Mouse (Mus musculus): ENCODE results near the gene C9. TPM values are rescaled to one million over a fixed set of nuclear protein-coding genes. Genes with fewer than 3 reads are reported as not detected.

Gene C9
- not detected for total RNA-seq (2023)

DNA sequence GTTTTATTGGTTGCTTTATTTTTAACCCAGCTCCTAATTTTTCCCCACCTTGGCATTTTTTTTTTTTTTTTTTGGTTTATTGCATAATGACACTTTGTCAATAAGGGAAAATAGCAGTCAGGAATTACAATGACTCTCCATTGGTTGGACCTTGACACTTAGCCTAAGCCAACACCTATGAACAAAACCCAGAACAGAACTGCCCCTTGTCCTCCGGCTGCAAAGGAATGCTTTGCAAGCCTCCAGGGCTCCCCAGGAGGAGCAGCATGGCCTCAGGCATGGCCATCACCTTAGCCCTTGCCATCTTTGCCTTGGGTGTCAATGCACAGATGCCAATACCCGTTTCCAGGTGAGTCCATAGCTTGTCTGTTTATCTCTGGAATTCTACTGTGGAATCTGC lies at the start of gene C9:
Gene C9, plus strand, starts transcription at position 193 of the 400 bp plus-strand sequence.

DNA sequence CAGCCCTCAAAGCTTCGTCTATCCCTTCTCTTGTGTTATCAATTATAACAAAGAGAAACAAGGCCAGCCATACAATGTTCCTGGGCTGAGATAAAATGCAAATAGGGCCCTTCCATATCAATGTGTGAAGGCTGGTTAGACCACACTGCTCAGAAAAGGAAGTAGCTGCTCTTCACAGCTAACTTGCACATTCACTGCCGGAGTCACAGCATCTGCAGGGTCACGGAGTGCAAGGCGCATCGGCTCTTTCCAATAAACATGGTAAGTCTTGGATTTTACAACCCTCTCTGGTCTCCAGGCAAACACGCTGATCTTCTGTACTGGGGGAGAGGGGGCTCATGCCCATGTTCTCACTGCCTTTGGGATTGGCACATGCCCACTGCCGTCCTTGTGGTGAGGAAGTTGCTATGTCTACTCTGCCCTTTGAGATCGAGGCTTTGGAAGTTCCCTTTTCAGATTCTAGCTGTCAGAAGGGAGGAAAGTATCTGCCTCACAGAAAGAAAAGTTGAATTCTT lies 77.6 kb downstream of the C9 start, which contains the start of gene Fyb:
Gene Fyb, plus strand, starts transcription at position 201 of the 515 bp plus-strand sequence.

Other genes with a start within 250 kb of the C9 start
- not detected for gene Dab2, start 145.5 kb upstream of the C9 start, total RNA-seq (2023)
- 10 to 100 TPM in 1 of 2 experiments, 1 to 10 TPM in 1; 5.9 to 22.7 TPM for gene Fyb, start 77.5 kb downstream of the C9 start, total RNA-seq (2023)